Mouse (Mus musculus) adipocyte (in vitro differentiated cells): ENCODE results near the gene Dnajc14.
"Not testable (repeated sequence)": the region's sequence is repeated elsewhere in the genome, so short reads cannot be mapped to it uniquely, and the experiment has no call there.

ENCODE experiments used
- DNase-seq: peaks from one replicate; pipeline ENCODE4 v3.0.0-alpha.2; 2016; ENCODE audit warnings: low spot score

Dnajc14 gene

DNA sequence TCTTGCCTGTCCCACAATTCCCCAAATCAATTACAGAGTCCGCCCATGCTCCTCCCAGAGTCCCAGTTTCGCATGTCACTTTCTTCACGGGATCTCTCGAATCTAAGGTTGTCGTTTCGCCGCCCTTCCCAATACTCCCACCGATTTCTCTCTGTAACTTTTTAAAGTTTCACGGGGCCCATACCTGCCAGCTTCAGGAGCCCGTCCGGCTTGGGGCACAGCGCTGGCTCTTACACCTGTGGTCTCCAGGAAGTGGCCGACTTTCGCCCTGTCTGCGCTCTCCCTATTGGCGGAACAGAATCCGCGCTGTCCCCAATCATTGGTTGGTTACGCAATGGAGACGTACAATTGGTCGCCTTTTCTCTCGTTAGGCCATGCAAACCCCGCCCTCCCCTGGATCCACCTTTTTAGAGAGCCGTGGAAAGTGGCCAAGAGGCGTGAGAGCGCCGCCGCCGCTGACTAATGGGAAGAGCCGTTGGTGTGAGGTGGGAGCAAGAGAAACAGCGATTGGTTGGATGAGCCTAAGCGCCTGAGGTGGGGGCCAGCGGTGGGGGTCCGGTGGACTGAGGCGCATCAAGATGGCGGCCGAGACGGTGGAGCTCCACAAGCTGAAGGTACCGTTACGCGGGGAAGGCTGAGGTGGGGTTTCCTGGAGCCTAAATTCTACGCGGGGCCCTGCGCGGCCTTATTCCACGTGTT, 17.6 kb downstream of the Dnajc14 start, which contains the start of gene Ormdl2:
Ormdl2 (minus strand) TSS at position 288 of the 699 bp plus-strand sequence.
- peak; percentile 100 for DNase-seq

DNA sequence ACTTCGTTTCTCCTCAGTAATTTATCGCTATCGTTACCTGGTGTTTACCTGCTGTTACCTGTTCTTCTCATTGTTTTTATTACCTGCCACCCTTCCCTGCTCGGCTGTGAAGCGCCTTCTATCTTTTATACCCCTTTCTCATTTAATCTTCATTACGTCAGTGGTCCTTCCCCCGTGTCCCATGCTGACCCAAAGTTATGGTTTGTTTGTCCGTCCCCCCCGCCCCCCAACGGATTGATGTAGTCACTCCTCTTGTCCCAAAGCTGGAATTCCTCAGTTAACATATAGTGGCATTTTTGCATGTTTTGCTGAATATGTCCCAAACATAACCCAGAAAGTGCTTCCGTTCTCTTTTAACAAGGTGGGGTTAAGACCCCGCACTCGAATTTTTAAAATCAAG, 18.3 kb downstream of the Dnajc14 start:
- no peak for DNase-seq

DNA sequence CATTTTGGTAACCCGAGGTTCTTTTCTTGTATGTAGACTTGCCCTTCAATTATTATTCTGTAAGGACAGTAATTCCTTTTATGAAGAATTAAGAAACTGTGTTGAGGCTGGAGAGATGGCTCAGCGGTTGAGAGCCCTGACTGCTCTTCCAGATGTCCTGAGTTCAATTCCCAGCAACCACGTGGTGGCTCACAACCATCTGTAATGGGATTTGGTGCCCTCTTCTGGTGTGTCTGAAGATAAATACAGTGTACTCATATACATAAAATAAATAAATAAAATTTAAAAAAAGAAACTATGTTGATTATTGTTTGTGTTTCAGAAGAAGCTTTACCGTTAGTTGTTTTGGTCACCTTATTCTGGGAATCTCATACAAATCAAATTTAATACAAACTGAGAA, 19.2 kb downstream of the Dnajc14 start:
- not testable (repeated sequence) for DNase-seq

DNA sequence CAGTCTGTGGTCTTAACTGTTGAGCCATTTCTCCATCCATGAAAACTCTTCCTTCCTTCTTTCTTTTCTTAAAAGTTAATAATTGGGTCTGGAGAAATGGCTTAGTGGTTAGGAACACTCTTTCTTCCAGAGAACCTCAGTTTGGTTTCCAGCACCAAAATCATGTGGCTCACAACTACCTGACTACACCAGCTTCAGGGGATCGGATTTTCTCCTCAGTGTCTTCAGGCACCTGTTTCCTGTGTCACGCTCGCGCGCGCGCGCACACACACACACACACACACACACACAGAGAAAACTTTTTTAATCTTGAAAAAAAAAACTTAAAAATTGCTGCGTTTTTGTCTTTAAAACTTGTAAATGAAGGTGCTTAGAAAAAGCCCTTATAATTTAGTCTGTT, 20.0 kb downstream of the Dnajc14 start:
- DNase-seq: no peak

DNA sequence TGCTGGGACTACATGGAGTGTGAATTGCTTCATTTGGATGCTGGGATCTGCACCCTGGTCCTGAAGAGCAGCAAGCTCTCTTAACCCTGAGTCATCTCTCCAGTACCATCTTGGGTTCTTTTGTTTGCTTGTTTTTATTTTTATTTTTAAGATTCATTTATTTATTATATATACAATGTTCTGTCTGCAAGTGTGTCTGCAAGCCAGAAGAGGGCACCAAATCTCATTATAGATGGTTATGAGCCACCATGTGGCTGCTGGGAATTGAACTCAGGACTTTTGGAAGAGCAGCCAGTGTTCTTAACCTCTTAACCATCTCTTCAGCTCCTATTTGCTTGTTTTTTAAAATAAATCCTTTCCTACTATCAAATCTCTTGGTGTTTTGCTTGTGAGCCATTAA, 33.5 kb downstream of the Dnajc14 start:
- DNase-seq: no peak

DNA sequence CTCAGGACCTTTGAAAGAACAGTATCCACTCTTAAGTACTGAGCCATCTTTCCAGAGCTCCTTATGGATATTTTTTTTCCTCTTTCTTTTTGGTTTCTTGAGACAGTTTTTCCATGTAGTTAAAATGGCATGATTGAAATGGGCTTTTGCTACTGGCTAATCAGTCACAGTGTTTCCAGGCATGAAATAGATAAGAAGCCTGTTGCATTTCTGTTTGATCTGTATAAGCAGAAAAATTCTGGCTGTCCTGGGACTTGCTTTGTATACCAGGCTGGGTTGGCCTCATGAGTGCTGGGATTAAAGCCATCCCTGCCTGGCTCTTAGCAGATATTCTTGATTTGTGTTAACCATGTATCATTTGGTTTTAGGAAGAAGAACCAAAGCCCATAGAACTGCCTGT, 35.6 kb downstream of the Dnajc14 start:
- DNase-seq: no peak

DNA sequence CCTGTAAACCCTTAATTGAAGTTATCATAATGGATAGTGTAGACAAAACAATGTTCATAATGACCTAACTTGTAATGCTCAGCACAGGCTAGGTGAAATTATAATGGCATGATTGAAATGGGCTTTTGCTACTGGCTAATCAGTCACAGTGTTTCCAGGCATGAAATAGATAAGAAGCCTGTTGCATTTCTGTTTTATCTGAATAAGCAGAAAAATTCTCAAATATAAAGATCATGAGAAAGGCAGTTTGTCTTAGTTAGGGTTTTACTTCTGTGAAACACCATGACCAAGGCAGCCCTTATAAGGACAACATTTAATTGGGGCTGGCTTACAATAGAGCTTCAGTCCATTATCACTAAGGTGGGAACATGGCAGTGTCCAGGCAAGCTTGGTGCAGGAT, 36.8 kb downstream of the Dnajc14 start:
- no peak for DNase-seq

DNA sequence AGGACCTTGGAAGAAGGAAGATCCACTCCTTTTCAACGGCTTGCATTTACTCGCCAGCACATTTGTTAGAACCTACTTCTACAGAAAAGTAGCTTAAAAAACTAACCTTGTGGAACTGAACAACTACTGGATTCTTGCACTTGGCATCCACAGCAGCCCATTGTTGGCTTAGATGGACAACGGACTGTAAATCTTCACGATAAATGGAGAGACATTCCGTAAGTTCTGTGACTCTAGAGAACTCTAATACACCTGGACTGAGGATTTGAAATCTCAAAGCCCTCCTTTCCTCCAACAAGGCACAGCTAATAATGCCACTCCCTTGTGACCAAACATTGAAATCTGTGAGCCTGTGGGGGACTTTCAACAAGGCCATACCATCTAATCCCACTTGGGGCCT, 39.4 kb downstream of the Dnajc14 start:
- DNase-seq: no peak

DNA sequence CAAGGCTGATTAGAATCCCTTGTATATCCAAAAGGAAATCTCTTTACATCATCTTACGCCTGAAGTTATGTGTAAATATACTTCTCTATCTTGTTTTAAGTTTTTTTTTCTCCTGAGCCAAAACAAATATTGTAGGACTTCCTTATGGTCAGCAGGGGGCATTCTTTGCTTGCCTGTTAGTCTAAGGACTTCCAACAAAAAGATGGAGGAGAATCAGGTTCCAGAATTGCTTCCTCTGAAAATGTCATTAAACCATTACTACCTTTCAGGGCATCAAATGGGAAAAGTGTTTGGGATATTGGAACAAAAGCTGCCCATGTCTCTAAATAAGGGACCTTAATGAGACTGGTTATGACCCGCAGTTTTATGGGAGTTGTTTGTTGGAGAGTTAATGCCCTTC, 41.7 kb downstream of the Dnajc14 start:
- DNase-seq: peak; percentile 50

DNA sequence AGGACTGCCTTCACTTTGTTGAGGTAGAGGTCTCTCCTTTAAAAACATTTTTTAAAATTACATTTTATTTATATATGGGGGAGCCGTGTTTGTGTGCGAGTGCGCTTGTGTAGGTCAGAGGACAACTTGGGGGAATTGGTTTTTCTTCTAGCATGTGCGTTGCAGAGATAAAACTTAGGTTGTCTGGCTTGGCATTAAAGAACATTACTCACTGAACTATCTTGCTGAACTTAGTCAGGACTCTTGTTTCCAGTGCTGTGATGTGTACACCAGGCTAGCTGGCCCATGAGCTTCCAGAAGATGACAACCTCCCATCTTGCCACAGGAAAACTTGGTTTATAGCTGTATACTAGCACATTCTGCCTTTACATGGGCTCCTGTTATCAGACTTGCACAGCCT, 42.8 kb downstream of the Dnajc14 start:
- no peak for DNase-seq

DNA sequence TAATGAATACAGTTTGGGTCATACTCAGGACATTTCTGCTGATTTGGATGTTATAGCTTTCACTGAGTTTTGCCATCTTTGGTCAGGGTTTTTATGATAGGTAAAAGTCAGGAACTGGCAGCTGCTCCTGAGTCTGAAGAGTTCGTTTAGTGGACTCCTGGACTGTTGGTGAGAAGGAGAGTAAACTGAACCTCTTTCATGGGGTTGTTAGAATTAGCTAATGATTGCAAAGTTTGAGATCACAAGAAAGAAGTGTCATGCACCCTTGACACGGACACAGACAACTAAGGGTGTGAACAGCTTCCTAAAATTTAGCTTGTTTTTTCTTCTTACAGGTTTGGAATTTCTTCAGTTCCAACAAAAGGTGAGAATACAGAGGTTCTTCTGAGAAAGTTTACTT, 44.6 kb downstream of the Dnajc14 start:
- DNase-seq: no peak

DNA sequence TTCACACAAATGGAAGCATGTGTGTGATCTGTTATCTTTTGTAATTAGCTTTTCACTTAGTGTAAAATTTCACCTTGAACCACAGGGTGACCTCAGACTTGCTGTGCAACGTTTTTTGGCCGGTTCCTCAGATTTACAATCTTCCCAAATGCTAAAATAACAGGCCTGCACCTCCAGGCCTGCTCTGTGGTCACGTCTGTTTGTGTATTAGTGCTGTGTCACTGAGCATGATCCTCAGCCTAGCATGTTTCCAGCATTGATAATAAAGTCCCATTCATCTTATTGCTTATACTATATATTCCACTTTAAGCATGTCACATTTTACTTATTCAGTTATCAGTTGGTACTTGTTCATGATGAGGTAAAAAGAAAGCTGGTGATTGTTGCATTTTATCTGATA, 46.5 kb downstream of the Dnajc14 start:
- no peak for DNase-seq

DNA sequence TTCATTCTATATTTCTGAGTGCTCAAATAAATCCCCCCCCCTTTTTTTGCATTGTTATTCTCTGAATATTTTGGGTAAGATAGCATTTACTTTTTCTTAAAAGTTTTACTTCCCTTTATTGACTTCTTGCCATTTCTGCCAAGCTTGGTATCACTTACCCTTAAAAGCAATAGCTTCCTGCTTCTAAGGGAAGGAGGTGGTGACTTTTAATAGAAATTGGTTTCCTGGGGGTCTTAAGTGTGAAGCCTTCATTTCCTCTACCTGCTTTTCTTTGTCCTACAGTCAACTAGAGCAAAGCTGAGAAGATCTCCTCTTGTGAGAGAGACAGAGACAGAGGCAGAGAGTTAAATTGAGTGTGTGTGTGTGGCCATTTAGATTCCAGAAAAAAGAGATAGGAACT, 57.3 kb downstream of the Dnajc14 start:
- no peak for DNase-seq

DNA sequence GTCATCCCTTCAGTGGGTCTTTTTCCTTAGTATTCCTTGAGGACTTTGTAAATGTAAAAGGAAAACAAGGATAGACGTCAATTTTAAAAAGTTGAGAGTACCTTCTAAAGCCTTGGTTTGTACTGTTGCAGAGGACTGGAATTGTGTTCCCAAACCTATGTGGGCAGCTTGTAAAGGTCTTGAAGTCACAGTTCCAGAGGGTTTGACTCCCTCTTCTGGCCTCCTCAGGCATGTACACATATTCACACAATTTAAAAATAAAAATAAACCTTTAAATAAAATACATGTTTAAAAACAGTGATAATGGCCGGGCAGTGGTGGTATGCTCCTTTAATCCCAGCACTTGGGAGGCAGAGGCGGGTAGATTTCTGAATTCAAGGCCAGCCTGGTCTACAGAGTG, 62.2 kb downstream of the Dnajc14 start:
- DNase-seq: no peak

DNA sequence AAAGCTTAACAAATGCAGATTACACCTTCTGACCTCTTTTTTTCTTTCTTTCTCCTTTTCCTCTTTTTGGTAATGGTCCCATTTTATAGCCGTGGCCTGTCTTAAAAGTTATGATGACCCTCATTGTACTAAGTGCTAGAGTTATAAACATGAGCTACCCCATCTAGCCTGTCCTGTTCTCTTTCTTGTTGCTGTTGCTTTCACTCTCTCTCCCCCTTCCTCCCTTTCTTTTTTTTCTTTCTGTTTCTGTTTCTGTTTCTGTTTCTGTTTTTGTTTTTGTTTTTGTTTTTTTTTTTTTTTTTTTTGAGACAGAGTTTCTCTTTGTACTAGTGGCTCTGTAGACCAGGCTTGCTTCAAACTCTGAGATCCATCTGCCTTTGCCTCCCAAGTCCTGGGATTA, 62.7 kb downstream of the Dnajc14 start:
- no peak for DNase-seq
